Mouse (Mus musculus): ENCODE results near the gene Llgl1. TPM values are rescaled to one million over a fixed set of nuclear protein-coding genes. Genes with fewer than 3 reads are reported as not detected.

Llgl1 gene
- total RNA-seq, 2 experiments from 2014 or later, result 11.4 to 12.3 TPM

GRCm38 (mm10) chr11:60715833-60716232 lies 16.3 kb downstream of the Llgl1 start:
- no peak for DNase-seq (ENCODE audit: low spot score)
- intact Hi-C loops (cut with DNase I), result no loop called here

- intact Hi-C loops (cut with DNase I), result no loop called here
Measured at GRCm38 (mm10) chr11:60719263-60719662, 19.7 kb downstream of the Llgl1 start.

GRCm38 (mm10) chr11:60726601-60727391 lies 27.3 kb downstream of the Llgl1 start, which contains the start of gene Flii:
Gene Flii, minus strand, starts transcription at chr11:60727263.
- intact Hi-C loops (cut with DNase I), result loop anchor here (2.0 to 5.0 kb wide), 2 partner anchors 28 to 151 kb away; partner anchors contain the start of genes Llgl1 and Tmem11
- DNase-seq (ENCODE audit: low spot score), result peak; percentile 71

More at GRCm38 (mm10) chr11:60719263-60719662, 19.7 kb downstream of the Llgl1 start:
- DNase-seq (ENCODE audit: low spot score), result no peak

GRCm38 (mm10) chr11:60727392-60728140 lies 28.0 kb downstream of the Llgl1 start:
- no peak for DNase-seq (ENCODE audit: low spot score)
- intact Hi-C loops (cut with DNase I), result loop anchor here (2.0 to 5.0 kb wide), 3 partner anchors 29 to 150 kb away; partner anchors contain the start of genes Llgl1, Smcr8, Tmem11 and Top3a

- intact Hi-C loops (cut with DNase I), result loop anchor here (2.0 to 5.0 kb wide), 2 partner anchors 48 to 149 kb away; partner anchors contain the start of genes Smcr8, Tmem11 and Top3a
- peak; percentile 93 for DNase-seq (ENCODE audit: low spot score)
Measured at GRCm38 (mm10) chr11:60728260-60728761, 28.8 kb downstream of the Llgl1 start, which contains the start of gene Mief2. Gene Mief2, plus strand, starts transcription at chr11:60728398.

- DNase-seq (ENCODE audit: low spot score), result no peak
- intact Hi-C loops (cut with DNase I), result loop anchor here (2.0 to 5.0 kb wide), 2 partner anchors 48 to 148 kb away; partner anchors contain the start of genes Smcr8, Tmem11 and Top3a
Measured at GRCm38 (mm10) chr11:60729217-60729641, 29.7 kb downstream of the Llgl1 start.

GRCm38 (mm10) chr11:60730169-60730568 lies 30.6 kb downstream of the Llgl1 start:
- DNase-seq (ENCODE audit: low spot score), result no peak
- intact Hi-C loops (cut with DNase I), result no loop called here

- no peak for DNase-seq (ENCODE audit: low spot score)
Measured at GRCm38 (mm10) chr11:60731251-60731650, 31.7 kb downstream of the Llgl1 start.

GRCm38 (mm10) chr11:60734206-60734605 lies 34.7 kb downstream of the Llgl1 start:
- intact Hi-C loops (cut with DNase I), result no loop called here
- DNase-seq (ENCODE audit: low spot score), result no peak

More at GRCm38 (mm10) chr11:60731251-60731650, 31.7 kb downstream of the Llgl1 start:
- intact Hi-C loops (cut with DNase I), result no loop called here

- intact Hi-C loops (cut with DNase I), result no loop called here
Measured at GRCm38 (mm10) chr11:60735191-60735590, 35.7 kb downstream of the Llgl1 start.

GRCm38 (mm10) chr11:60736491-60736890 lies 37.0 kb downstream of the Llgl1 start:
- DNase-seq (ENCODE audit: low spot score), result no peak
- intact Hi-C loops (cut with DNase I), result no loop called here

More at GRCm38 (mm10) chr11:60735191-60735590, 35.7 kb downstream of the Llgl1 start:
- no peak for DNase-seq (ENCODE audit: low spot score)

GRCm38 (mm10) chr11:60737450-60737849 lies 37.9 kb downstream of the Llgl1 start:
- intact Hi-C loops (cut with DNase I), result no loop called here
- DNase-seq (ENCODE audit: low spot score), result no peak

GRCm38 (mm10) chr11:60740321-60740720 lies 40.8 kb downstream of the Llgl1 start:
- intact Hi-C loops (cut with DNase I), result no loop called here

GRCm38 (mm10) chr11:60755570-60755969 lies 56.0 kb downstream of the Llgl1 start:
- intact Hi-C loops (cut with DNase I), result no loop called here

More at GRCm38 (mm10) chr11:60740321-60740720, 40.8 kb downstream of the Llgl1 start:
- no peak for DNase-seq (ENCODE audit: low spot score)

GRCm38 (mm10) chr11:60761681-60762080 lies 62.2 kb downstream of the Llgl1 start:
- intact Hi-C loops (cut with DNase I), result no loop called here

More at GRCm38 (mm10) chr11:60755570-60755969, 56.0 kb downstream of the Llgl1 start:
- no peak for DNase-seq (ENCODE audit: low spot score)

More at GRCm38 (mm10) chr11:60761681-60762080, 62.2 kb downstream of the Llgl1 start:
- DNase-seq (ENCODE audit: low spot score), result no peak

Small RNAs within 50 kb of the gene (microRNA-seq; reads per million reads assigned to microRNA genes)
- 9.4 reads per million, percentile 23 among the genes with 10 or more reads in this experiment for gene Mir5100

Other genes with a start within 250 kb of the Llgl1 start
- 10 to 100 TPM; 29.3 to 30.9 TPM for gene Drg2, start 245.1 kb upstream of the Llgl1 start, total RNA-seq (2021)
- under 1 TPM in 1 of 2 experiments, not detected in 1; 0.06 TPM for gene Myo15, start 230.4 kb upstream of the Llgl1 start, total RNA-seq (2021)
- 10 to 100 TPM; 72.8 to 82.5 TPM for gene Alkbh5, start 163.3 kb upstream of the Llgl1 start, total RNA-seq (2021)
- gene Flii, start 27.5 kb downstream of the Llgl1 start, total RNA-seq (2021), result 100 to 1,000 TPM; 112 to 120 TPM
- gene Mief2, start 28.7 kb downstream of the Llgl1 start, total RNA-seq (2021), result 10 to 100 TPM; 31.6 to 32.9 TPM
- gene Top3a, start 77.6 kb downstream of the Llgl1 start, total RNA-seq (2021), result 1 to 10 TPM; 4.1 to 4.2 TPM
- 10 to 100 TPM; 13.4 to 16.3 TPM for gene Smcr8, start 77.8 kb downstream of the Llgl1 start, total RNA-seq (2021)
- 10 to 100 TPM in 1 of 2 experiments, 1 to 10 TPM in 1; 5.1 to 12.6 TPM for gene Shmt1, start 112.0 kb downstream of the Llgl1 start, total RNA-seq (2021)
- 10 to 100 TPM; 20.1 to 20.8 TPM for gene Dhrs7b, start 130.9 kb downstream of the Llgl1 start, total RNA-seq (2021)
- gene Tmem11, start 179.5 kb downstream of the Llgl1 start, total RNA-seq (2021), result 10 to 100 TPM; 27.6 to 28.0 TPM
- gene Natd1, start 215.0 kb downstream of the Llgl1 start, total RNA-seq (2021), result 10 to 100 TPM; 14.6 to 14.9 TPM
- gene Map2k3, start 232.3 kb downstream of the Llgl1 start, total RNA-seq (2021), result 10 to 100 TPM; 73.6 to 81.8 TPM

Measured in heart, postnatal 25 days (tissue).